Mouse (Mus musculus) embryonic fibroblast, embryonic 13.5 days (primary cell): Measurements from ENCODE around the gene Plekho1.

Source experiments
- CTCF ChIP-seq: IDR thresholded peaks from 2 replicates; pipeline ENCODE4 v1.5.1; 2011; ENCODE audit warnings: mild to moderate bottlenecking, control low read depth, low read length, moderate library complexity, borderline replicate concordance; ENCODE audit not compliant: insufficient read depth
- POLR2A ChIP-seq: IDR thresholded peaks from 2 replicates; pipeline ENCODE4 v1.6.1; 2011; ENCODE audit warnings: low read depth, mild to moderate bottlenecking, control low read depth, low read length, moderate library complexity

DNA sequence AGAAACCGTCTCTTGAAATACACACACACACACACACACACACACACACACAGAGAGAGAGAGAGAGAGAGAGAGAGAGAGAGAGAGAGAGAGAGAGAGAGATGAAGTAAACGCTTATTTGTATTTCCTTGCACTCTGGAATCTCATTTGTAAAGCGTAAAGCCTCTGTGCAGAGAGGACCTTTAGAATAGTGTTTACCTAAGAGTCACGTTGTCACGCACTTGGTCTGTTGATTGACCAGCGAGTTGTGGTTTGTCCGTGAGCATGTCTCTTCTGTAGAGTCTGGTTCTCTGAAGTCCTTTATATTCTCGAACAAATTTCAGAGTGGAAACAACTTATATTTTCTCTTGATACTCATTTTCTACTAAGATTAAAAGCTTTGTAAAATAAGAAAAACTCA lies 51.1 kb downstream of the Plekho1 start:
- no peak for TF ChIP-seq CTCF
- no peak for TF ChIP-seq POLR2A
